Comparison of ENCODE assay signal across 9 mouse cellular contexts in the genomic region with DNA sequence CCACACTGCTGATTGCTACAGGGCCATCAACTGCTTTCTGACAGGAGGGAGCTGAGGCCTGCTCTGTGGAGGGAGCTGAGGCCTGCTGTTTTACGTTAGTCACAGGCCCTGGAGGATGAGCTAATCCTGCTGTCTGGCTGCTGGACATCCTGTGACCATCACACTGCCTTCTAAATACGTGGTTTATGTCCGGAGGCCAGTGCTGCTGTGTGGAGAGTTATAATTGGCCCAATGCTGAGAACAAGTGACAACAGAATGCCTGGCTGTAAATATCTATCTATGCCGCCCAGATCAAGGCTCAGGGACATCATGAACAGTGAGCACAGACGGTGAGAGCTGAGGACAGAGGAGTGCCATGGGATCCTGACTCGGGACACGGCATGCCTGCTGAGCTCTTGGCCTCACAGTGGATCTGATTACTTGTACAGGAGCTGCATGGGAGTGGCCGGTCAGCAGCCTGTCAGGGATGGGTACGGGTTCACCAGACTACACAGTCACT. TPM values are rescaled to one million over a fixed set of nuclear protein-coding genes. Genes with fewer than 3 reads are reported as not detected.
DNase-seq lines count a peak whose midpoint lies in the region; ATAC-seq and TF ChIP-seq lines count a peak whose summit lies in the region.
"Had no signal": no experiment of that assay in that cellular context is flagged by ENCODE, and none has a peak within 500 bp of the region (broad histone marks: within the 10 kb centered on the region; RNA-seq: fewer than 3 reads in every experiment).

No protein-coding gene starts in this region.

- no peak for TF ChIP-seq CTCF in heart, adult 2 months (IDR thresholded peaks at IDR 0.05)
- no peak for TF ChIP-seq CTCF in MEL (IDR thresholded peaks at IDR 0.05 in 2 of 3, conservative IDR thresholded peaks at IDR 0.05 in 1 of 3; ENCODE audit: control insufficient read depth in 1 of 3, insufficient read depth in 1 of 3, low read depth in 2 of 3, low read length in 3 of 3, poor library complexity in 1 of 3, severe bottlenecking in 1 of 3)
- no peak for TF ChIP-seq CTCF in kidney, adult 2 months (conservative IDR thresholded peaks at IDR 0.05; ENCODE audit: insufficient read depth, insufficient read length, low read depth, low read length)

- no peak overlapping the region for H3K9ac ChIP-seq in heart, adult 2 months (ENCODE audit: low read depth, low read length)
- no peak overlapping the region for H3K9ac ChIP-seq in MEL (ENCODE audit: control insufficient read depth, low read depth, low read length, poor library complexity, severe bottlenecking)
- H3K9ac ChIP-seq in heart, embryonic 16.5 days (ENCODE audit: low read length), result no peak overlapping the region

- DNase-seq in heart, adult 2 months, result no peak
- DNase-seq in heart, postnatal 36 days, result no peak
- peak; percentile 49 for DNase-seq in MEL (ENCODE audit: low read depth, low spot score)
- peak; percentile 53 for DNase-seq in cerebellum, adult 9-10 months
- no peak for DNase-seq in layer of hippocampus, adult 11-12 months (ENCODE audit: low spot score)
- no peak for DNase-seq in layer of hippocampus, postnatal 25 days (ENCODE audit: extremely low spot score in 1 of 2, low spot score in 1 of 2)
- DNase-seq in kidney, adult 2 months, result no peak

- no peak for TF ChIP-seq POLR2A in heart, adult 2 months (IDR thresholded peaks at IDR 0.05; ENCODE audit: insufficient read depth, low read depth, low read length)
- no peak for TF ChIP-seq POLR2A in MEL (IDR thresholded peaks at IDR 0.05; ENCODE audit: control insufficient read depth in 1 of 2, insufficient read depth in 1 of 2, low read depth in 1 of 2, low read length in 2 of 2, poor library complexity in 1 of 2)
- no peak for TF ChIP-seq POLR2A in kidney, adult 2 months (IDR thresholded peaks at IDR 0.05; ENCODE audit: low read depth, low read length)

- TF ChIP-seq RAD21 in MEL (IDR thresholded peaks at IDR 0.05; ENCODE audit: low read depth, low read length), result no peak

- 0 out of 2 replicates have a peak, but pooled peaks have one; percentile 2 for TF ChIP-seq EP300 in heart, adult 2 months (IDR thresholded peaks at IDR 0.05; ENCODE audit: insufficient read depth, low read depth, low read length)
- no peak for TF ChIP-seq EP300 in MEL (IDR thresholded peaks at IDR 0.05; ENCODE audit: low read depth in 1 of 2, low read length in 2 of 2)

- peaks cover 3% of the 10 kb centered on the region for H3K4me1 ChIP-seq in heart, adult 2 months (ENCODE audit: control insufficient read depth, insufficient read depth, low read length)
- peaks cover 3 to 12% of the 10 kb centered on the region in 2 experiments for H3K4me1 ChIP-seq in MEL (ENCODE audit: control insufficient read depth in 1 of 2, insufficient read depth in 2 of 2, low read length in 2 of 2)
- H3K4me1 ChIP-seq in heart, embryonic 16.5 days (ENCODE audit: control insufficient read depth, insufficient read depth, low read length), result peaks cover 10% of the 10 kb centered on the region
- H3K4me1 ChIP-seq in kidney, adult 2 months (ENCODE audit: control insufficient read depth, insufficient read depth, low read length), result no peaks in the 10 kb centered on the region

- intact Hi-C loops in heart, adult 2 months (cut with DNase I), result no loop called here
- intact Hi-C loops in heart, postnatal 36 days (cut with DNase I), result no loop called here

- H3K4me3 ChIP-seq in heart, adult 2 months, result no peak overlapping the region
- no peak overlapping the region for H3K4me3 ChIP-seq in MEL (ENCODE audit: control insufficient read depth in 1 of 2, insufficient read depth in 1 of 2, low read depth in 2 of 2, low read length in 2 of 2)
- no peak overlapping the region for H3K4me3 ChIP-seq in heart, embryonic 16.5 days (ENCODE audit: low read length)
- H3K4me3 ChIP-seq in kidney, adult 2 months (ENCODE audit: insufficient read depth, low read depth, low read length), result no peak overlapping the region

- 0 out of 2 replicates have a peak, but pooled peaks have one; percentile 23 for ATAC-seq in heart, embryonic 16.5 days (replicated peaks; ENCODE audit: extremely low read depth, insufficient read depth, low FRiP score)
- ATAC-seq: midbrain, embryonic 16.5 days had no signal

- H3K27ac ChIP-seq in heart, adult 2 months, result 0 out of 2 replicates have a peak overlapping the region, but pooled peaks have one; percentile 17
- peak overlapping the region; percentile 19; the same call in 1 of the 2 replicates for H3K27ac ChIP-seq in MEL (ENCODE audit: control insufficient read depth, low read depth, low read length)
- H3K27ac ChIP-seq in heart, embryonic 16.5 days (ENCODE audit: low read length), result peak overlapping the region; percentile 39; the same call in 1 of the 2 replicates
- H3K27ac ChIP-seq in kidney, adult 2 months (ENCODE audit: insufficient read depth, low read depth, low read length), result no peak overlapping the region

- no peaks in the 10 kb centered on the region for H3K9me3 ChIP-seq in MEL (replicated peaks; ENCODE audit: insufficient read depth, low read length)
- no peaks in the 10 kb centered on the region for H3K9me3 ChIP-seq in heart, embryonic 16.5 days (replicated peaks; ENCODE audit: control insufficient read depth, low read length)

- no peak overlapping the region for H3K4me2 ChIP-seq in heart, embryonic 16.5 days (ENCODE audit: low read depth, low read length)

- WGBS in heart, adult 2 months, result 39% methylated on average over 9 of the region's 9 CpGs
- WGBS in heart, embryonic 16.5 days, result 39% methylated on average over 9 of the region's 9 CpGs
- WGBS in kidney, adult 2 months, result 71% methylated on average over 9 of the region's 9 CpGs

- H3K79me2 ChIP-seq in heart, adult 2 months (replicated peaks; ENCODE audit: control insufficient read depth, insufficient read depth, low read length), result no peaks in the 10 kb centered on the region; the same call in 1 of the 2 replicates
- H3K79me2 ChIP-seq in MEL (ENCODE audit: control insufficient read depth, insufficient read depth, low read length, poor library complexity), result no peaks in the 10 kb centered on the region

- no peaks in the 10 kb centered on the region for H3K36me3 ChIP-seq in heart, adult 2 months (ENCODE audit: control insufficient read depth, insufficient read depth, low read length)
- H3K36me3 ChIP-seq in MEL (ENCODE audit: control insufficient read depth in 1 of 2, insufficient read depth in 2 of 2, low read length in 2 of 2), result peaks cover 0 to 4% of the 10 kb centered on the region in 2 experiments; a peak in 2 of 4 replicates
- H3K36me3 ChIP-seq in heart, embryonic 16.5 days (ENCODE audit: control insufficient read depth, insufficient read depth), result no peaks in the 10 kb centered on the region
- H3K36me3 ChIP-seq in kidney, adult 2 months (ENCODE audit: control insufficient read depth, insufficient read depth, low read length), result no peaks in the 10 kb centered on the region

- H3K27me3 ChIP-seq in heart, adult 2 months (ENCODE audit: control insufficient read depth, insufficient read depth, low read length), result no peaks in the 10 kb centered on the region
- H3K27me3 ChIP-seq in MEL (ENCODE audit: control insufficient read depth in 1 of 2, insufficient read depth in 2 of 2, low read length in 2 of 2), result no peaks in the 10 kb centered on the region
- H3K27me3 ChIP-seq in heart, embryonic 16.5 days (ENCODE audit: control insufficient read depth, insufficient read depth, low read length), result no peaks in the 10 kb centered on the region
- no peaks in the 10 kb centered on the region for H3K27me3 ChIP-seq in kidney, adult 2 months (replicated peaks; ENCODE audit: control insufficient read depth, insufficient read depth, low read length)

TF ChIP-seq in MEL, 35 proteins besides CTCF, POLR2A, EP300 and RAD21:
- no peak for TF ChIP-seq MEF2A (IDR thresholded peaks at IDR 0.05; ENCODE audit: extremely low read depth, insufficient replicate concordance, low read depth, low read length, poor library complexity, severe bottlenecking)
- no peak for TF ChIP-seq E2F4 (IDR thresholded peaks at IDR 0.05; ENCODE audit: borderline replicate concordance, low read depth, low read length)
- no peak for TF ChIP-seq SMC3 (IDR thresholded peaks at IDR 0.05; ENCODE audit: low read depth, low read length)
- no peak for TF ChIP-seq ZKSCAN1 (IDR thresholded peaks at IDR 0.05; ENCODE audit: low read depth, low read length)
TF ChIP-seq in MEL: peak in this region for 0.

RNA-seq across cellular contexts. Expression of gene Zfyve21, which starts 34.4 kb away (rescaled TPM):
- total RNA-seq in heart, adult 2 months (2021), result 10 to 100 TPM; 65.1 to 74.8 TPM
- 71.9 and 89.6 TPM in 2 replicates for polyA plus RNA-seq in heart, adult 2 months (2012; rRNA removed)
- total RNA-seq in heart, postnatal 36 days (2021), result 10 to 100 TPM; 65.3 to 66.5 TPM
- total RNA-seq in MEL (2012; rRNA removed), result 7.2 and 8.1 TPM in 2 replicates
- 1 to 10 TPM in 1 of 2 experiments, not detected in 1; 9.1 TPM for polyA plus RNA-seq in MEL (2012; ENCODE audit: insufficient read depth in 1 of 2, insufficient read length in 2 of 2, low read depth in 1 of 2, low replicate concordance in 2 of 2, missing spikeins in 1 of 2)
- 111 and 124 TPM in 2 replicates for polyA plus RNA-seq in heart, embryonic 16.5 days (2015; fragmentation: Nextera tagmentation; extraction: Ambion mirVana)
- total RNA-seq in layer of hippocampus, postnatal 25 days (2021), result 10 to 100 TPM; 21.6 to 21.7 TPM
- polyA plus RNA-seq in kidney, adult 2 months (2012; rRNA removed), result 97.0 and 105 TPM in 2 replicates

RNA-seq across cellular contexts. Expression of gene Xrcc3, which starts 34.7 kb away (rescaled TPM):
- 1 to 10 TPM; 1.4 to 1.8 TPM for total RNA-seq in heart, adult 2 months (2021)
- 2.1 and 2.8 TPM in 2 replicates for polyA plus RNA-seq in heart, adult 2 months (2012; rRNA removed)
- 1 to 10 TPM in 1 of 2 experiments, under 1 TPM in 1; 0.76 to 1.9 TPM for total RNA-seq in heart, postnatal 36 days (2021)
- 9.0 and 10.0 TPM in 2 replicates for total RNA-seq in MEL (2012; rRNA removed)
- polyA plus RNA-seq in MEL (2012; ENCODE audit: insufficient read depth in 1 of 2, insufficient read length in 2 of 2, low read depth in 1 of 2, low replicate concordance in 2 of 2, missing spikeins in 1 of 2), result 10 to 100 TPM in 1 of 2 experiments, not detected in 1; 18.8 TPM
- polyA plus RNA-seq in heart, embryonic 16.5 days (2015; fragmentation: Nextera tagmentation; extraction: Ambion mirVana), result 5.6 and 6.7 TPM in 2 replicates
- 1 to 10 TPM; 4.2 to 4.6 TPM for total RNA-seq in layer of hippocampus, postnatal 25 days (2021)
- 5.3 and 6.0 TPM in 2 replicates for polyA plus RNA-seq in kidney, adult 2 months (2012; rRNA removed)

RNA-seq across cellular contexts. Expression of gene Ppp1r13b, which starts 59.6 kb away (rescaled TPM):
- 10 to 100 TPM; 18.0 to 18.1 TPM for total RNA-seq in heart, adult 2 months (2021)
- 11.8 and 16.6 TPM in 2 replicates for polyA plus RNA-seq in heart, adult 2 months (2012; rRNA removed)
- total RNA-seq in heart, postnatal 36 days (2021), result 10 to 100 TPM; 19.7 to 20.3 TPM
- total RNA-seq in MEL (2012; rRNA removed), result 1.5 and 2.0 TPM in 2 replicates
- 1 to 10 TPM in 1 of 2 experiments, not detected in 1; 8.7 TPM for polyA plus RNA-seq in MEL (2012; ENCODE audit: insufficient read depth in 1 of 2, insufficient read length in 2 of 2, low read depth in 1 of 2, low replicate concordance in 2 of 2, missing spikeins in 1 of 2)
- 11.2 and 13.6 TPM in 2 replicates for polyA plus RNA-seq in heart, embryonic 16.5 days (2015; fragmentation: Nextera tagmentation; extraction: Ambion mirVana)
- 10 to 100 TPM; 89.5 to 91.9 TPM for total RNA-seq in layer of hippocampus, postnatal 25 days (2021)
- 11.2 and 11.7 TPM in 2 replicates for polyA plus RNA-seq in kidney, adult 2 months (2012; rRNA removed)

Comparison
In these comparisons a context has a peak if more than half of its experiments do, and no peak if none do; other contexts are left out.
1. DNase-seq: peak in MEL (single experiment) and cerebellum, adult 9-10 months (single experiment); none in heart, adult 2 months (0 of 2), heart, postnatal 36 days (0 of 2), layer of hippocampus, adult 11-12 months (single experiment), layer of hippocampus, postnatal 25 days (0 of 2) and kidney, adult 2 months (single experiment).
2. RNA of gene Ppp1r13b, which starts 59.6 kb away (total RNA-seq): 89.5 to 91.9 TPM in layer of hippocampus, postnatal 25 days; 19.7 to 20.3 TPM in heart, postnatal 36 days, 18.0 to 18.1 TPM in heart, adult 2 months and 1.5 to 2.0 TPM in MEL; every median in the first group is over 4 times any median in the second.